Mouse (Mus musculus) intestine, embryonic 14.5 days (tissue): ENCODE results near the gene Timm44. TPM values are rescaled to one million over a fixed set of nuclear protein-coding genes. Genes with fewer than 3 reads are reported as not detected.

Experiments used
- polyA plus RNA-seq: library from polyadenylated mRNA; unstranded; fragments of >200 nt; fragmentation: Nextera tagmentation; extraction: Ambion mirVana; gene quantifications from 2 replicates; pipeline ENCODE4 v1.2.1, GENCODE M21; 2014

Timm44 gene
- polyA plus RNA-seq, 1 experiment from 2014 or later, result 89.8 TPM

Other genes with a start within 250 kb of the Timm44 start
- gene Cd209f, start 170.1 kb downstream of the Timm44 start, polyA plus RNA-seq, result not detected in 2 replicates
- gene Cd209g, start 141.8 kb downstream of the Timm44 start, polyA plus RNA-seq, result not detected in 2 replicates
- gene Evi5l, start 109.3 kb downstream of the Timm44 start, polyA plus RNA-seq, result 20.2 and 21.2 TPM in 2 replicates
- gene Prr36, start 58.5 kb downstream of the Timm44 start, polyA plus RNA-seq, result 5.4 and 6.6 TPM in 2 replicates
- gene Lrrc8e, start 49.1 kb downstream of the Timm44 start, polyA plus RNA-seq, result 0.81 and 1.3 TPM in 2 replicates
- gene Map2k7, start 37.2 kb downstream of the Timm44 start, polyA plus RNA-seq, result 17.9 and 19.1 TPM in 2 replicates
- 1.4 and 1.7 TPM in 2 replicates for gene Gm49320, start 37.0 kb downstream of the Timm44 start, polyA plus RNA-seq
- gene Tgfbr3l, start 27.7 kb downstream of the Timm44 start, polyA plus RNA-seq, result 3.3 and 4.0 TPM in 2 replicates
- 52.7 and 57.1 TPM in 2 replicates for gene Snapc2, start 22.8 kb downstream of the Timm44 start, polyA plus RNA-seq
- 78.8 and 79.2 TPM in 2 replicates for gene Ctxn1, start 16.6 kb downstream of the Timm44 start, polyA plus RNA-seq
- gene Ccl25, start 49.3 kb upstream of the Timm44 start, polyA plus RNA-seq, result 20.1 and 24.9 TPM in 2 replicates
- 240 and 245 TPM in 2 replicates for gene Elavl1, start 49.5 kb upstream of the Timm44 start, polyA plus RNA-seq
- gene Cers4, start 217.1 kb upstream of the Timm44 start, polyA plus RNA-seq, result 25.0 and 27.3 TPM in 2 replicates